Mouse (Mus musculus): ENCODE data around the gene Acot11. TPM values are rescaled to one million over a fixed set of nuclear protein-coding genes. Genes with fewer than 3 reads are reported as not detected.

Gene Acot11
- total RNA-seq, 1 experiment from 2014 or later = 50.9 TPM

Other genes with a start within 250 kb of the Acot11 start
- gene Dhcr24, start 244.0 kb downstream of the Acot11 start, total RNA-seq (2021) = 428 and 448 TPM in 2 replicates
- not detected in 2 replicates for gene Lexm, start 187.8 kb downstream of the Acot11 start, total RNA-seq (2021)
- gene Ttc22, start 182.6 kb downstream of the Acot11 start, total RNA-seq (2021) = not detected in 2 replicates
- gene Pars2, start 153.9 kb downstream of the Acot11 start, total RNA-seq (2021) = 5.6 and 7.5 TPM in 2 replicates
- gene Ttc4, start 126.1 kb downstream of the Acot11 start, total RNA-seq (2021) = 32.6 and 35.1 TPM in 2 replicates
- gene Mroh7, start 74.1 kb downstream of the Acot11 start, total RNA-seq (2021) = 2.3 and 2.6 TPM in 2 replicates
- gene Fam151a, start 71.1 kb downstream of the Acot11 start, total RNA-seq (2021) = 0.15 TPM in 1 of 2 replicates, not detected in the other
- 70.8 and 82.6 TPM in 2 replicates for gene Ssbp3, start 105.7 kb upstream of the Acot11 start, total RNA-seq (2021)

Data from adrenal gland, postnatal 25 days (tissue).